In genomic region chr8:56323276-56323675, GRCm38 (mm10) we compare ENCODE assay signal across 24 mouse cellular contexts.
"Had no signal": no experiment of that assay in that cellular context is flagged by ENCODE, and none has a peak within 500 bp of the region (broad histone marks: within the 10 kb centered on the region; RNA-seq: fewer than 3 reads in every experiment).

No protein-coding gene starts in this region.

- H3K9me3 ChIP-seq: heart, embryonic 13.5 days; heart, embryonic 15.5 days; hindbrain, embryonic 13.5 days; hindbrain, embryonic 15.5 days; limb, embryonic 13.5 days; limb, embryonic 15.5 days; liver, embryonic 12.5 days had no signal

- H3K36me3 ChIP-seq: heart, embryonic 13.5 days; heart, embryonic 15.5 days; hindbrain, embryonic 13.5 days; hindbrain, embryonic 15.5 days; limb, embryonic 13.5 days; limb, embryonic 15.5 days; liver, embryonic 12.5 days had no signal

- H3K4me3 ChIP-seq: heart, adult 2 months; heart, embryonic 13.5 days; heart, embryonic 15.5 days; hindbrain, embryonic 13.5 days; hindbrain, embryonic 15.5 days; limb, embryonic 13.5 days; limb, embryonic 15.5 days; liver, embryonic 12.5 days had no signal

- H3K4me1 ChIP-seq: heart, embryonic 15.5 days; hindbrain, embryonic 13.5 days; hindbrain, embryonic 15.5 days; limb, embryonic 15.5 days; liver, embryonic 12.5 days had no signal

- H3K27ac ChIP-seq: heart, adult 2 months; heart, embryonic 13.5 days; heart, embryonic 15.5 days; hindbrain, embryonic 13.5 days; hindbrain, embryonic 15.5 days; hindbrain, postnatal 0 days; limb, embryonic 13.5 days; limb, embryonic 15.5 days; liver, embryonic 12.5 days; liver, embryonic 14.5 days had no signal

- DNase-seq: gastrocnemius, postnatal 14 days; gastrocnemius, postnatal 36 days; heart, adult 11 months; heart, adult 2 months; heart, postnatal 14 days; heart, postnatal 36 days; kidney, adult 11 months; kidney, adult 2 months; kidney, adult 9 months; kidney, postnatal 14 days; kidney, postnatal 36 days; layer of hippocampus, adult 9-11 months; layer of hippocampus, postnatal 36 days; left cerebral cortex, postnatal 4 days had no signal

- ATAC-seq: hindbrain, postnatal 0 days; liver, embryonic 12.5 days had no signal

- H3K9ac ChIP-seq: heart, embryonic 13.5 days; heart, embryonic 15.5 days; hindbrain, embryonic 13.5 days; hindbrain, embryonic 15.5 days; limb, embryonic 13.5 days; limb, embryonic 15.5 days; liver, embryonic 12.5 days; liver, embryonic 14.5 days had no signal

- H3K27me3 ChIP-seq: heart, embryonic 13.5 days; heart, embryonic 15.5 days; hindbrain, embryonic 13.5 days; hindbrain, embryonic 15.5 days; limb, embryonic 13.5 days; limb, embryonic 15.5 days; liver, embryonic 12.5 days had no signal

- H3K4me2 ChIP-seq: heart, embryonic 11.5 days; heart, embryonic 13.5 days; heart, embryonic 15.5 days; hindbrain, embryonic 13.5 days; hindbrain, embryonic 15.5 days; limb, embryonic 13.5 days; limb, embryonic 15.5 days; liver, embryonic 12.5 days had no signal
